Mouse (Mus musculus) common myeloid progenitor, adult 5-6 weeks (primary cell): ENCODE results near the gene Pola2. TPM values are rescaled to one million over a fixed set of nuclear protein-coding genes. Genes with fewer than 3 reads are reported as not detected.
A peak's percentile ranks its signal among the peaks of the same experiment; 100 is the strongest.

ENCODE experiments used
- ATAC-seq: replicated peaks from 2 replicates; pipeline ENCODE4 v1.8.0; 2016; ENCODE audit warnings: low read depth, mild to moderate bottlenecking, moderate TSS enrichment, inconsistent platforms; ENCODE audit not compliant: poor library complexity, severe bottlenecking
- total RNA-seq: library from RNA; stranded (forward); fragments of 200-1000, 187-1606 nt; gene quantifications from 2 replicates; pipeline ENCODE4 v1.2.3, GENCODE M21; 2017

Pola2 gene
- total RNA-seq, 1 experiment from 2014 or later = 61.2 TPM

DNA sequence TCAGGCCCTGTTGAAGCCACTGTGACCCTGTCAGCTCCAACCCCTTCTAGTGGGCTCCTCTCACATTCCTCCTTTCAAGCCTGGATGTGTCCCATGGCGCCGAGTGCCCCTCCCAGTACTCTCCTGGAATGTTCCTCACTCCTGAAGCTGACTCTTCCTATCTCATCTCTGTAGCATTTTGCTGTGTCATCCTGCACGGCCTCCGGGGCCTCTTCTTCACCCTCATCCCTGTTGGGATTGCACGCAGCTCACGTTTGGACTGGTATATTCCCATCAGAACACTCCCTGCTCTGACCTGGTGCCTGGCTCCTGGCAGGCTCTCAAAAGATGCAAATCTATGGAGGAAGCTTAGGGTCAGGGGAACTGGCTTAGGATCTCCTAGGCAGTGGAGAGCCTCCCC is 2.8 kb upstream of the Pola2 start:
- ATAC-seq = no peak

DNA sequence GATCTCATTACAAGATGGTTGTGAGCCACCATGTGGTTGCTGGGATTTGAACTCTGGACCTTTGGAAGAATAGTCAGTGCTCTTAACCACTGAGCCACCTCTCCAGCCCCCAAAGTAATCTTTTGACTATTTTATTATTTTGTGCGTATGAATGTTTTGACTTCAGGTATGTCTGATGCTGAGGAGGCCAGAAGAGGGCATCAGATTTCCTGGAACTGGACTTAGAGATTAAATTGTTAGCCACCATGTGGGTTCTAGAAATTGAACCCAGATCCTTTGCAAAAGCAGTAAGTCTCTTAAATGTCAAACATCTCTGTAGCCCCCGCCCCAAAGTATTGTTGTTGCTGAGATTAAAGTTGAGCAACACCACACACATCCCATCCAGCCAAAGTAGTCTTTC is 1.9 kb upstream of the Pola2 start:
- no peak for ATAC-seq

DNA sequence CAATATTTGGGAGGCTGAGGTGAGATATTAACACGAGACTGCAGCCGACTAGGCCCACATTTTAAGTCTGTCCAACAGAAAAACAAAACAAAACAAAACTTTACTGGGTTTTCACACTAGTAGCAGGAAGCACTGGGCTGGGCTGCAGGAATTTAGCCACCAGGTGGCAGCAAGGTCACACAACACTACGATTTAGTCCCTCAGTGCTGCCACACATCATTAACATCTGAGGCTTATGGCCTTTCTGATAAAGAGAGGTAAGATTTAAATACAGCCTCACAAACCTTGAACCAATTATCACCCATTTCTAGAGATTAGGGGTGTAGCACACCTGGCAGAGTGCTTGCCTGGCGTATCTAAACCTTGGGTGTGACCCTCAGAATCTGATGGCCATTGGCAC is 1.3 kb upstream of the Pola2 start:
- peak; percentile 69 for ATAC-seq

DNA sequence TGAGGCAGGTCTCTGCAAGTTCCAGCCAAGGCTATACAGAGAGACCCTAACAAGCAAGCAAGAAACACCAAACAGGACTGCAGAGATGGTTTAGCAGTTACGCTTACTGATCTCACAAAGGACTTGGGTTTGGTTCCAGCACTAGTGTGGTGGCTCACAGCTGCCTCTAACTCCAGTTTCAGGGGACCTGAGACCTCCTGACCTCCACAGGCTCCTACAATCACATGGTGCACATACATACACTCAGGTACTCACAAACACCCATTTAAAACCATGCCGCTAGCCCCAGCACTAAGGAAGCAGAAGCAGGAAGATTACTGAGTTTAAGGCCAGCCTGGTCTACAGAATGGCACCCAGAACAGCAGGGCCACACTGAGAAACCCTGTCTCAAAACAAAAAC is 802 bp upstream of the Pola2 start:
- ATAC-seq = no peak

DNA sequence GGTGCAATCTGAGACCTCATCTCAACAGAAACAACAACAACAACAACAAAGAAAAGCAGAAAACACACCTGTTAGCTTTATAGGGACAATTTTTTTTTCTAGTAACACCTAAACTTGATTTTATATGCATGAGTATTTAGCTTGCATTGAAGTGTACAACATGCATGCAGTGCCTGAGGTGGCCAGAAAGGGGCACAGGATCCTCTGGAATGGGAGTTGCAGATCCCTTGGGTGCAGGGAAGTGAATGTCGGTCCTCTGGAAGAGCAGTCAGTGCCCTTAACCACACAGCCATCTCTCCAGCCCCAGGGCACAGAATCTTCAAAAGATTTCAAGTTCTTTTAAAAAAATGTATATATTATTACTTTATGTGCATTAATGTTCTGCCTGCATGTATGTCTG is 1.4 kb downstream of the Pola2 start:
- ATAC-seq = no peak

DNA sequence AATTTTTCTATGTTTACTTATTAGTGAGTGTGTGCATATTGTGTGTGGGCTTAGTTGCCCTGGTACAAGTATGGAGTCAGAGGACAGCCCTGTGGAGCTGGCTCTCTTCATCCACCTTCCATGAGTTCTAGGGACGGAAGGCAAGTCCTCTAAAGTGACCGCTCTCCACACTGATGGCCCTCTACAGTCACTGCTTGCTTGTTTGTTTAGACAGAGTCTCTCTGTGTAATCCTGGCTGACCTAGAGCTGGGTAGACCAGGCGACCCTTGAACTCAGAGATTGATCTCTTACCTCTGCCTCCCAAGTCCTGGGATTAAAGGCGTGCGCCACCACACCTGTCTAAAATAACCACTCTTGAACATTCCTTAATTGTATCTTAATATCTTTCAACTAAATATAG is 6.6 kb downstream of the Pola2 start:
- ATAC-seq = no peak

DNA sequence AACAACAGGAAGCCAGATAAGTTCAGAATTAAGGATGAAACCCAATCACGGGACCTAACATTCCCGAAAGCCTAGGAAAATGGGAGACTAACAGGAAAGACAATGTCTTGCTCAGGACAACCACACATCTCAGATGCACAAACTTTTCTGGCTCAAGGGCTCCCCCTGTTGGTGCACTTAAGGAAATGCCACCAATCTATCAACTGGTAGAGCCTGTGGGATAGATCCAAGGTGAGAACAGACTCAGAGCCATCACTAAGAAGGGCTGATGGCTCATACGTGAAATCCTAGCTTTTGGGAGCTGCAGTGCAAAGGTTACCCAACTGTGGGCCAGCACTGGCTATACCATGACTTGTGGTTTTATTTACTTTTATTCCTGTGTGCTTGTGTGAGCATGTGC is 7.3 kb downstream of the Pola2 start:
- peak; percentile 84 for ATAC-seq

DNA sequence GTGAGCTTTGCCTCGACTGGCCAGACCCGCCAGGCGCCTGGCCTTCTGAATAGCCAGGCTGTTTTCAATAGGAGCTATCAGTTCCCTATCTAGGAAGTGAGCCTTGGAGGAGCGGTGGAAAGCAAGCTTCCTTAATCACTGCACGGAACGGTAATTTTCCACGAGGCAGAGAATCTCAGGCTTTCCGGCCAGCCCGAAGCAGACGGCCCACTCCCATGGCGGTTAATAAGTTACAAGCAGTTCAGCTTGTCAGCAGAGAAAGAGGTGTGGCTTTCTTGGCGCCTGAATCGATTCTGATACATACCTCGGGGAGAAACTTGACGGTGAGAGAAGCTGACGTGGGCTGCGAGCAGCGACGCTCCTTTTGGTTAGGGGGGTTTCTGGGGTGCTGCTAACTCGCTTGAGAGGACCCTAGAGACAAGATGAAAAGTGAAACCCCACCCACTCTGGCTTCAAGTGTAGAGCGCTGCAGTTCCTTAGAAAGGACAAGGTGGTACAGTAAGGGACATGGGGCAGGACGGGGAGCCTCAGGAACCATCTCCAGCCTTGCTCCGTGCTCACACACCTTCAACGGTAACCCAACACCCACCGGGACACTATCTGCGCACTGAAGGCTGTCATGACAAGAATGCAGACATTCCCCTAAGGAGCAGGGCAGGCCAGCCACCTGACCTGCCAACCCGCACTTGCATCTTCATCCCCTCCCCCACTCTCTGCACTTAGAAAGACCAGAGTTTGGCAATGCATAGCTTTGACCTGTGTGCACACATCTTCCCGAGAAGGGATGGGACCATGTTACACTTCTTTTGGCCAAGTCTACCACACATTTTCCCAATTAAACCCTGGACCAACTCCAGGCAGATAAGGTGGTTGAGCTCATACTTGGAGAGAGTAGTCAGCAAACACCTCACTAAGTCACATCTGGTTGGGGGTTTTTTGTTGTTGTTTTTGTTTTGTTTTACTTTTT is 8.0 kb downstream of the Pola2 start:
- no peak for ATAC-seq

DNA sequence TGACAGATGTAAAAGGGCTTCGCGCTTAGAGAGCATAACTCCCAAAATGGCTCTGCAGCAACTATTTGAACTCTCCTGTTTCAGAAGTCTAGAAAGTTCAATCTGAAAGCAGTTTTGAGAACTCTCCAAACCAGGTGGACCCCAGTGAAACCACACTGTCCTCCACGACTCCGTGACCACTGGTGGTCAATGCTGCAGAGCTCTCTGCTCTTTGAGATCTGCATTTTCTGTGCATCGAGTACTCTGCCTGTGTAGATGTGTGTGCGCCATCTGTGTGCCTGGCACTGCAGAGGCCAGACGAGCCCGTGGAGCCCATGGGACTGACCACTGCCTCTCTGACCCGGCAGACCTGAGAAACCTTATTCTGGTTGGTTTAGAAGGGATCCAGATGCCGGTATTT is 9.1 kb downstream of the Pola2 start:
- ATAC-seq = no peak

DNA sequence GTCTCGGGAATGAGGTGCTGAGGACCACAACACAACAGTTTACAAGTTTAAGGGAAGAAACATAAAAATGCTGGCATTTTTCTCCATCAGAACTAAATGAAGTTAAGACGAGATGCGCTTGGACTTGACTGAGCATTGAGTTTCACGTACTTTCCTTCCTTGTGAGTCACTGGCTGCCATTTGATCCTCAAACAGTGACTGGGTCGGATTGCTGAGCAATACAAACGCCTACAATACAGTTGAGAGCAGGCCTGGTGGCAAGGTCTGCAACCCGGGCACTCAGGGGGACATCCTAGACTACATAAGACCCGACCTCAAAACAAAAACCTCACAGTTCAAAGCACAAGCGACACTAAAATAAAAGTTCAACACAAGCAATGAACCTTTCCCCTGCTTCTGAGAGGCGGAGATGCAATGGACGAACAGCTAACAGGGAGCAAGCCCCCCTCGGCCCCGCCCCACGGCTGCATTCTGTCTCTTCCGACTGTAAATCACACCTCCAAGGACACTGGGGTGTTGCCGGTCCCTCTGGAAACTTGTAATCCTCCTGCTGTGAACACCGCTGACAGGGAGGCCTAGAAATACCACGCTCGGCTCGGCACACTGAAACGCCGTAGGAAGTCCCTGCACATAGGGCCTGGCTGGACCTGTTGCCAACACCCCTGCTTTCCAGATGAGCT is 9.8 kb downstream of the Pola2 start:
- ATAC-seq = no peak

DNA sequence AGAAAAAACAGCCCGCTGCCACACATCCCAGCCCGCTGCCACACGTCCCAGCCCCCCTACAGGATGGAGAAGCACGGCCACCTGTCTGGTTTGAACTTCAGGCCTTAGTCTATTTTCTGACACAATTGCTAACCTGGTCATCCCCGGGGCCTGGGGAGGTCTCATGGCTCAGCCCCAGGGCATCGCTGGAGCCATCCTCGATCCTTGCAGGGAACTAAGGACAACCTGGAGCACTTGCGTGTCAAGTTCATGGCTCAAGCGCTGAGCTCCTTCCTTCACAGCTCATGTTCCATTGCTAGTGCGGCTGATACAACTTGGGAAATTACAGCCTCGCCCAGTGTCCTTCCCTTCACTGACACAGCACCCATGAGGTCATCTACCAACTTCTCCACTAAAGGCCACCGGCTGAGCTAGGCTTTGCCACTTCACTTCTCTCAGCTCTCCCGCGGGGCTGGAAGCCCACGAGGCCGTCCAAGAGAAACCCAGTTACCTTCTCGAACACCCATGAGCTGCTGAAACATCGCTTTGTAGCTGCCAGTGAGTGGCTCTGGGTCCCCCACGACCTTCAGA is 10.7 kb downstream of the Pola2 start:
- no peak for ATAC-seq

DNA sequence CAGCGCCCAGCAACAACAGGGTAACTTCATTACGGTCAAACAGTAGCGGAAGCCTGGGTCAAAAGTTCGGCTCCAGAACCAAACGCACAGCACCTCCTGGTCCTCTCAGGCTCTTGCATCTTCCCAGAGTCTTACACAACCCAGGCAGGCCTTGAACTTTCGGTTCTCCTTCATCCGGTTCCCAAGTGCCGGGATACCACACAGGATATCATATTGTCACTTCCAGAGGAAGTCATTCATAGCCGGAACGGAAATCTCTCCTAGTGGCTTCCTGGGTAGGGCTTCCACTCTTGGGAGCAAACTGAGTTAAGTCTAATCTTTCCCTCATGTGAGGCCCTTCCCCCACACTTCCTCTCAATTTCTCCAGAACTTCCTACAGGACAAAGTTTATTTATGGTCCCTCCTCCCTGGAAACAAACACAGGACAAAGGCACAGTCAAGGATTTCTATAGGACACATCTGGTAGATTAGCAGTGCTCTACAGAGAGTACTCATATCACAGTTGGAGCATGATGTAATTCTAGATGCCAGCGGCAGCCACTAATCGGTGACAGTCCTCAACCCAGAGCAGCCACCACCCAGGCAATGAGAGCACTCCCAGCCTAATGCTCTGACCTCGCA is 11.8 kb downstream of the Pola2 start:
- no peak for ATAC-seq

DNA sequence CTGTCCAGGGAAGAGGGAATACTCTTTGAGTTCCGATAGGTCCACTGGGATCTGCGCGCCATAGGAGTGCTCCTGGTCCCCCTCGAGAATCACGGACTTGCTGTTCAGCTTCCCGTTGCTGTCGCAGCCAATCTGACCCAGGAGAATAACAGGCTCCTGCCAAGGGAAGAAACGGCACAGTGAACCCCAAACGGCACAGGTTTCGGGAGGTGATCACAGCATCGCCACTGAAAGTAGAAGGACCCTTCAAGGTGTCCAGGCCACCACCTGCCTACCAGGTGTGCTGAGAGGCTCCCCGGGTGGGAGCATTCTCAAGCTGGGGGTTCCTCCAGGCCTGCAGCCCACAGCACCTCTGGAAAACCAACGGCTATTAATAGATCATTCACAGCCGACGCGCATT is 12.4 kb downstream of the Pola2 start:
- no peak for ATAC-seq

DNA sequence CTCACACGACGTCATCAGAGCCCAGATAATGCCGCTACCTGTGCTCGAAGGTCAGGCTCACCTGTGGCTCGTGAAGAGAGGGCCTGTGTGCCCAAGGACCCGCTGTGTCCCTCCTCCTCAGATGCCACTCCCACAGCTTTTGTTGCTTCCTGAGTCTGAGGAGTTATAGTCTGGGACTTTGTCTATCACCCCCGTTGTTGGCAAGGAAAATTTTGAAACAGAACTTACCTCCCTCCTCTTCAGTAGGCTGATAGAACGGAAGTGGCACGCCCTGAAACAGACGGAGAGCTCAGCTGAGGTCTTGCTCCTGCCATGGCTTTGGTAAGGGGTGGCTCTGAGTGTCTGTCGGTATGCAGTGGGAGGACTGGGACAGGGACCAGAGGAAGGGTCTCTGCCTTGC is 13.8 kb downstream of the Pola2 start:
- no peak for ATAC-seq

DNA sequence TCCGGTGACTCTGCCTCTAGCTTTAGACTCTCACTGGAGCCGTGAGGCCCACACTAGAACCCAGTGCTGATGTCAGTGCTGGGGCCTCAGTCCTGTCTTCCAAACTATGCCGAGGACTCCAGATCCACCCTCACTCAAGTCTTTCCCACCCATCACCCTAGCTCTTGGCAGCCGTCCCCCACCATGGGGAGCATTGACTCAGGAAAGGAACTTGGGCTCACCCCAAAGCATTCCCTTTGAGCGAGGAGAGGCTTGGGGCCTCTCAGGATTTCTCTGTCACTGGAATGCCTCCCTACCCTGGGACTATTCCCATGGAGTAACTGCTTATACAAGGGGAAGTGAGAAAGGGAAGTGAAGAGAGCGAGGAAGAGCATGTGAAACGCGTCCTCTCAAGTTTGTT is 18.1 kb downstream of the Pola2 start:
- ATAC-seq = no peak

DNA sequence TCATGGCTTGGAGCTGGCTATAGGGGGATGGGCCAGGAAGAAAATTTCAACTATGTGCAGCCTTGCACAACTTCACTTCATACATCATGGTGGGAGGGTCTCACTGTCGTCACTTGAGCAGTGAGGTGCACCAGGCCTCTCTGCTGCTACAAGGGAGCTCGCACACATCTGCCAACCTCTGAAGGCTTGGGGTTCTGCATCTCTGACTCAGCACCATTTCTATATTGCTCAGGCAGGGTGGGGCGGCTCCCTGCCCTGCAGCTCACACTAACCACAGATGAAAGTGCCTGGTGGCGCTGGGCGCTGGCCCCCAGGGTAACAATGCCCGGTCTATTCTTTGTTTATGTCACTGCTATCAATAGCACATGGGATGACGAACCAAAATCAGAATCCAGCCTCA is 19.0 kb downstream of the Pola2 start:
- 0 out of 2 replicates have a peak, but pooled peaks have one; percentile 22 for ATAC-seq

DNA sequence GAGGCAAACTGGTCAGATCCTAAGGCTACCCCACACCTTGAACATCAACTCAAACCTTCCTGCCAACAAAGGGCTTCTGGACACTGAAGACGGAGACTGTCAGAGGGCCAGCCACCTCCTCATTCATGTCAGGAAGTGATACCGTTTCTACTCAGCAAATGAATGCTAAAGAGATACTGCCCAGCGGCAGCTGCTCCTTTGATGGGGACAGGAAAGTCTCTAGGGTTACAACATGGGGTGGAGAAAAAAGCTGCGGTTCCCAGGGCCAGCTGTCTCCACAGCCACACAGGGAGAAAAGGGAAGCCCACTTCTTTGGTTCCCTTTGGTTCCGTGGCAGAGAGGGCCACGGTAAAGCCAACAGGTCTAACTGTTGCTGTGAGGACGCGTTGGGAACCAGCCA is 19.9 kb downstream of the Pola2 start:
- ATAC-seq = no peak

DNA sequence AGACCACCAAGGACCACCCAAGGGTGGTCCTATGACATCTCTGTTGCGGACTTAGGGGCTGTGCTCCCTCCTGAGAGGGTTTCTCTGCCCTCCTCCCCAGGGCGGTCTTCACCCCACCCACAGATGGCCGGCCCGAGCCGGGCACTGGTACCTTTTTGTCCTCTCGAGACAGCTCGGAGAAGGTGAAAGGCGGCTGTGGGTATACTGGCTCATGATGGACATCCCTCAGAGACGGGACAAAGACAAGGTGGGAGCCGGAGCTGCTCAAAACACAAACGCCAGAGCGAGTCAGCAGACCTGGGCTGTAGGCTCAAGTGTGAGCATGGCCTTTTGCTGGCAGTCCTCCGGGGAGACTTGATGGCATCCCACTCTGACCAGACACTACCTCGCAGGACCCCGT is 20.6 kb downstream of the Pola2 start:
- no peak for ATAC-seq

DNA sequence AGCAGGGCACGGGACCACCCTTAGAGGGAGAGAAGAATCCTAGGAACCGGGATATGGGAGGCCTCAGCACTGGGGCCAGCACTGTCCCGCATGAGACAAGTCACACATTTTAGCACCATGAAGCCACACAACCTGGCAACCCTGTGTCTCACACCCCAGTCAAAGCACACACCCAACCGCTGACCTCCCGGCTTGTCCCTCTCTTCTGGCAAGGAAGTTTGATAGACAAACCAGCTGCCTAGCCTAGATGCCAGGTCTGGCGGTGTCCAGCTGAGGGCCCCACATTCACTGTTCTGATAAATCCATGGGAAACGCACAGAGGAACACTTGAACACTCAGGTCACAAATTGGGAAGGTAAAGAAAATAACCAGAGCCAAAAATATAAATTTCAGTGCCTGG is 21.4 kb downstream of the Pola2 start:
- no peak for ATAC-seq

DNA sequence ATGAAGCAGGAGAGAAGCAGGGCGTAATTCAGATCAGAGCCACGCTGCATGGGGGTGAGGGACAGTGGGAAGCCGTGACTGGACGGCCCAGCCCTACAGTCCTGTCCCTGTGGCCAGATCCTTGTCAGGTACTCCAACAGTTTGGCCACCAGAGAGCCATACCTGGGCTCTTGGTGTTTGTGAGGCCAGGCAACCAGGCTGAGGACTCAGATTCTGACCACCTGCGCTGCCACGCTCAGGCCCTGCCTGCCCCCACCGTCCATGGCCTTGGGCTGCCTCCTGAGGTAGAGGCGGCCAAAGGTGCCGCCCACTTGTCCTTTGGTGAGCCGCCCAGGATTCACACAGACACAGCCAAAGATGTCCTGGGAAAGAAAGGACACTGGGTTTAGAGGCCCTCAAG is 23.3 kb downstream of the Pola2 start:
- ATAC-seq = no peak

DNA sequence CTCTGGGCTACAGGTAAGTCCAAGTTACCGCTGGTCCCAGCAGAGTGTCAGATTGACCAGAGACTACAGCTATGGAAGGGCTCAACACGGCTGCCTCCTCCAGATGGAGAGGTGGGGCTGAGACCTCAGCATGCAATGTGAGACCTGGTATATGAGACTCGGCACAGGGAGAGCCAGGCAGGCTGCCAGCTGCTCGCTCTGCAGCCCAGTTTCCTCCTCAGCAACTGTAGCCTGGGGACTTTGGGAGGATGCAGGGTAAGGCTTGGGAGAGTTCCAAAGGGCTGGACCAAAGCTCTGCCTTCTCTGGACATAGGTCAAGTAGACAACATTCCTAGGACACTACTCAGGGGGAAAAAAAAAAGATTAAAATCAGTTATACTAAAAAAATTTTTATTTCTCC is 23.8 kb downstream of the Pola2 start:
- ATAC-seq = no peak
